Mouse (Mus musculus) common myeloid progenitor, adult 5-6 weeks (primary cell): Measurements from ENCODE around the gene Ralgapa2. TPM values are rescaled to one million over a fixed set of nuclear protein-coding genes. Genes with fewer than 3 reads are reported as not detected.

ENCODE experiments used
- ATAC-seq: replicated peaks from 2 replicates; pipeline ENCODE4 v1.8.0; 2016; ENCODE audit warnings: low read depth, mild to moderate bottlenecking, moderate TSS enrichment, inconsistent platforms; ENCODE audit not compliant: poor library complexity, severe bottlenecking
- total RNA-seq: library from RNA; stranded (forward); fragments of 200-1000, 187-1606 nt; gene quantifications from 2 replicates; pipeline ENCODE4 v1.2.3, GENCODE M21; 2017

Gene Ralgapa2
- total RNA-seq, 1 experiment from 2014 or later, result 24.2 TPM

- ATAC-seq, result no peak
Observed at GRCm38 (mm10) chr2:146365368-146365983, 146.7 kb downstream of the Ralgapa2 start.

GRCm38 (mm10) chr2:146363483-146363882 is 148.7 kb downstream of the Ralgapa2 start:
- ATAC-seq, result no peak

DNA sequence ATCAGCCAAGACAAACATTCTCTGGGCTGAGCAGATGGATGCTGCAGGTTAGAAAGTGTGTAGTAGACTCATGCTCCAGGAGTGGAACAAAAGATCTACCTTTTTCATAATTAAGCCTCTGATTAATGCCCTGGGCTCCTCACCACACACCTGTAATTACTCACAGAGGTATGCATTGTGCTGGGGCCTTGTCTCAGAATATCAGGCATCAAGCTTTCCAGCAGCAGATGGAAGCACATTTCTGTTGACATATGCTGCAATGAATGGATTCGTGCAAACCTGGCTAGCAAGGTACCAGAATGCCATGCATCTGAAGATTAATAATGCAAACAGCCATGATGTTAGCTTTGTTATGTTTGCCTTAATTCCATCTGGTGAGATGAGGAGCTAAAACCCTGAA is 149.2 kb downstream of the Ralgapa2 start:
- ATAC-seq, result no peak

DNA sequence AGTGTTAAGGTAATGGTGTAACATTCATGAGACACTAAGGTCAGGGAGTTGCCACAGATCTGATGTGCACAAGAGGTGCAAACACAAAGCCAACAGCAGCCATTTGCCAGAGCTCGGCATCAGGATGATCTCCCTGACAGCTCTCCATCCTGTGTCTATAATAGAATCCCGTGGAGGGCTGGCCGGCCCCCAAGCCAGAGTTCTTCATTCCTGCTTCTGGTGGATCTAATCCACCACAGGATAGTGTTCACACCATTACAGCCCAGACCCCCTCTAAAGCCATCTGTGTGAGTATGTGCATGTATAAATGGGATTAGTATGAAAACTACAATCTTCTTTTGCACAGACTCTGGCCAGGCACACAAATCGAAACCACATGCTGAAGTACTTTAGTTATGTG is 150.2 kb downstream of the Ralgapa2 start:
- no peak for ATAC-seq

- ATAC-seq, result no peak
Observed at GRCm38 (mm10) chr2:146361076-146361475, 151.1 kb downstream of the Ralgapa2 start.

DNA sequence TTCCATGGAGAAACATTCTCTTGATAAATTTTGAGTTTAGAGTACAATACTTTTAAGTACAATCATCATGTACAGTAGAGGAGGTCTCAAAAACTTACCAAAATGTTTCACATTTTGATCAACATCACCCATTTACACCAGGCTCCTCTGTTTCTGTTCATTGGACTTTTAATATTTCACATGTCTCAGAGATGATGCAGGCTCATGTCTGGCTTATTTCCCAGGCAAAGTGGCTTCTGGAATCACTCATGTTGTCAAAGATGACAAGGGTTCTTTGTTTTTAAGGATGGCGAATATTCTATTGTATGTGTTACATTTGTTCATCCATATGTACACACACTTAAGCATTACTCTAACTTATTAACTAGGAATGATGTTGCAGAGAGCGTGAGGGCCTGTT is 152.5 kb downstream of the Ralgapa2 start:
- no peak for ATAC-seq

- no peak for ATAC-seq
Observed at GRCm38 (mm10) chr2:146356524-146356923, 155.6 kb downstream of the Ralgapa2 start.

DNA sequence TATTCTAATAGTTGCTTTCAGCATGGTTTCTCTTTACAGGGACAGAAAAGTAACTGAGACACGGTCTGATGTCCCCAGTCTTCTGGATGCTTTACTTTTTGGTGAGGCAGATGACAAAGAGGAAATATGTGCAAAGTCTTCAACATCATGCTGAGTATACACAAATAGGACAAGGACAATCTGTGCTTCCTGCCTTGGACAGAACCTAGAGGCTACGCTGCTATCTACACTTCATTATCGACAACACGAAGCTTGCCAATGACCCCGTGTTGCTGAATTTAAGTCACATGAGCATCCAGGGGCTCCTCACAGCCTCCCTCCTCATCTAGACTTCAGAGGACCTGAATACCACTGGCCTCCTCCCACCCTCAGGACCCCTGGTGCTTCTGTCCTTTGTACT is 161.9 kb downstream of the Ralgapa2 start:
- no peak for ATAC-seq

- no peak for ATAC-seq
Observed at GRCm38 (mm10) chr2:146347942-146348341, 164.2 kb downstream of the Ralgapa2 start.

GRCm38 (mm10) chr2:146340090-146340489 is 172.1 kb downstream of the Ralgapa2 start:
- ATAC-seq, result no peak

- no peak for ATAC-seq
Observed at GRCm38 (mm10) chr2:146337540-146337939, 174.6 kb downstream of the Ralgapa2 start.

- ATAC-seq, result no peak
Observed at GRCm38 (mm10) chr2:146331894-146332476, 180.2 kb downstream of the Ralgapa2 start.

- ATAC-seq, result no peak
Observed at GRCm38 (mm10) chr2:146330772-146331281, 181.3 kb downstream of the Ralgapa2 start.

DNA sequence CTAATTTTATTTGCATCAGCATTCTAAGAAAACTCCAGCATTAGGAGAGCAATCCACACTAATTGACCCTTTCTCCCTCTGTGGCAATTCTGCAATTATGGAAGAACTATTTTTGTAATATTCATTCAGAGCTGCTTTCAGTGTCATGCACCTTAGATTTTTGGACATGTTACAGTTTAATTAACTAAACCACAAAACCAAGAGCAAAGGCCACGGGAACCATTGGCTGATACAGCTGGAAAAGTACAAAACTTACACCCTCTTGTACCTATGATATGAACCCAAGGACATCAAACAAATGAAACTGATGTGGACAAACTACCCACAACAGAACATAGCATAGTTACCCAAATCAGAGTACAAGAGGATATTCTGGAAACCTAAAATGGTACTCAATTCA is 182.0 kb downstream of the Ralgapa2 start:
- no peak for ATAC-seq

- no peak for ATAC-seq
Observed at GRCm38 (mm10) chr2:146326654-146327053, 185.5 kb downstream of the Ralgapa2 start.

GRCm38 (mm10) chr2:146324907-146325715 is 187.0 kb downstream of the Ralgapa2 start:
- no peak for ATAC-seq

DNA sequence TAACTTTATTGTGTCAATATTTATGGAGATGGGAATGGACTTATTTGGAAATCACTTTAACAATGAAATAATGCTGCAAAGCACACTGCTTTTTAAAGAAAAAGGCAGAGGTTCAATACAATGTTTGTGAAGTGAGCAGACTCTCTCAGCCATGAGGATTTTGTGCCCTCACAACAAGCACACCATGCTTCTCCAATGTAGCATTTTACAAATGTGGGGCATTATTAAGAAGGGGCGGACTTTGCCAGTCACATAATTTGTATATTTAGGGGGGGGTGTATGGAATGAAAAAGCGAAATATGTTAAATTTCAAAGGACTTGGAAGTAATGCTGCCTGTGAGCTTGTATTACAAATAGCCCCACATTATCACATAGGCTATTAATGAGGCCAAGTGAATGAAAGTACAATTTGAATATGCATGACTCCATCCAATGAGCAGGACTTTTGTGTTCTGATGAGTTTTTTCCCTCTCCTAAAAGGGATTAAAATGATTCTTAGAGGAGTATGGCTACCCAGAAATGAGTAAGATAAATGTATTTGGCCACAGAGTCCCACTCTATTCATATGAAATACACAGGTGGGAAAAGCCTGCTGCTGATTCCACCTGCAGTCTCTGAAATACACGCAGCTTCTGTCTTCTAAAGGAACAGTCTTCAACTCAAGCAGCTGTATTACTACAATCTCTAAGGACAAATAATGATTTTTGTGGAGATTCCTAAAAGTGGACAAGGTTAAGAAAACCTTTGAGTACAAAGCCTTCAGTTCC is 187.8 kb downstream of the Ralgapa2 start:
- ATAC-seq, result no peak

GRCm38 (mm10) chr2:146323528-146323927 is 188.6 kb downstream of the Ralgapa2 start:
- no peak for ATAC-seq

GRCm38 (mm10) chr2:146322770-146323169 is 189.4 kb downstream of the Ralgapa2 start:
- peak; percentile 58 for ATAC-seq

DNA sequence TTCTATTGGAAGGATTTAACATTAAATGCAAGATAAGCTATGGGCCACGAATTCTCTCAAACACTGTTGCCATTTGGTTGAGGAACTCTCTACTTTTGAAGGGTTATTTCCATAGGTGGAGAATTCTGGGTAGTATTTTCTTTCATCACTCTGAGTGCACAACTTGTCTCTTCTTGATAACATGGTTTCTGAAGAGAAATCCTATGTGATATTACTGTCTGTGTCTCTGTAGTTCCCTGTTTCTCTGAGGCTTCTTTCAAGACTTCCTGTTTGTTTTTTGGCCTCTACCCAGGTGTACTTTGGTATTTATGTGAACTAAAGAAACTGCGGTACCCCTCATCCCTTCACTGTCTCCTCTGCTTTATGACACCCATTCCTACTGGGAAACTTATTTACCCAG is 190.1 kb downstream of the Ralgapa2 start:
- ATAC-seq, result no peak
